ENCODE assay signal across 9 mouse cellular contexts in genomic region chr9:105827791-105828385, GRCm38 (mm10). TPM values are rescaled to one million over a fixed set of nuclear protein-coding genes. Genes with fewer than 3 reads are reported as not detected.
DNase-seq lines count a peak whose midpoint lies in the region; ATAC-seq and TF ChIP-seq lines count a peak whose summit lies in the region.
"Had no signal": no experiment of that assay in that cellular context is flagged by ENCODE, and none has a peak within 500 bp of the region (broad histone marks: within the 10 kb centered on the region; RNA-seq: fewer than 3 reads in every experiment).

Col6a6 (minus strand) TSS chr9:105828160.

- TF ChIP-seq EP300 in heart, postnatal 0 days (IDR thresholded peaks at IDR 0.05; ENCODE audit: low read depth): no peak

- WGBS in embryonic facial prominence, embryonic 12.5 days: 18% methylated on average over 20 of the region's 20 CpGs
- 16% methylated on average over 20 of the region's 20 CpGs for WGBS in heart, postnatal 0 days
- WGBS in limb, embryonic 14.5 days: 12% methylated on average over 18 of the region's 20 CpGs
- WGBS in cerebellum, adult 2 months: 15% methylated on average over 20 of the region's 20 CpGs

- no peak within 1 kb of the TSS for H3K27ac ChIP-seq in ES-E14 (ENCODE audit: insufficient read depth, low read depth, low read length, poor library complexity, severe bottlenecking)
- H3K27ac ChIP-seq in embryonic facial prominence, embryonic 12.5 days: no peak within 1 kb of the TSS
- 0 out of 2 replicates have a peak within 1 kb of the TSS, but pooled peaks have one; percentile 8 for H3K27ac ChIP-seq in heart, postnatal 0 days (ENCODE audit: low read depth)
- no peak within 1 kb of the TSS for H3K27ac ChIP-seq in limb, embryonic 14.5 days (replicated peaks; ENCODE audit: low read depth, low read length)
- H3K27ac ChIP-seq in cerebellum, adult 2 months (ENCODE audit: insufficient read depth, low read length): no peak within 1 kb of the TSS
- H3K27ac ChIP-seq: liver, embryonic 15.5 days had no signal

- no peaks in the 10 kb centered on the region for H3K36me3 ChIP-seq in ES-E14 (ENCODE audit: control insufficient read depth, insufficient read depth, low read length, poor library complexity, severe bottlenecking)
- H3K36me3 ChIP-seq in embryonic facial prominence, embryonic 12.5 days: no peaks in the 10 kb centered on the region
- no peaks in the 10 kb centered on the region for H3K36me3 ChIP-seq in heart, postnatal 0 days (replicated peaks; ENCODE audit: control insufficient read depth, insufficient read depth, low read length)
- no peaks in the 10 kb centered on the region for H3K36me3 ChIP-seq in limb, embryonic 14.5 days (ENCODE audit: control insufficient read depth, insufficient read depth, low read length)
- H3K36me3 ChIP-seq: liver, embryonic 15.5 days had no signal

- DNase-seq in ES-E14 (ENCODE audit: low read depth, low spot score): no peak
- no peak for DNase-seq in heart, postnatal 0 days (ENCODE audit: low spot score)
- no peak for DNase-seq in limb, embryonic 14.5 days (ENCODE audit: low spot score)
- DNase-seq in cerebellum, adult 9-10 months: no peak
- DNase-seq in cerebellum, adult 2 months: no peak
- DNase-seq: right cerebral cortex, adult 18-20 months had no signal

- no peak for TF ChIP-seq POLR2A in limb, embryonic 14.5 days (IDR thresholded peaks at IDR 0.05; ENCODE audit: borderline replicate concordance, extremely low read depth, insufficient read depth, insufficient read length)
- TF ChIP-seq POLR2A in cerebellum, adult 2 months (IDR thresholded peaks at IDR 0.05; ENCODE audit: borderline replicate concordance, insufficient read depth, low read length): no peak

- H3K9ac ChIP-seq in ES-E14 (ENCODE audit: insufficient read depth, low read depth, low read length, poor library complexity, severe bottlenecking): peak within 1 kb of the TSS; percentile 23
- peak within 1 kb of the TSS; percentile 17 for H3K9ac ChIP-seq in embryonic facial prominence, embryonic 12.5 days
- H3K9ac ChIP-seq in heart, postnatal 0 days (replicated peaks; ENCODE audit: low read depth, low read length): no peak within 1 kb of the TSS
- H3K9ac ChIP-seq in limb, embryonic 14.5 days (ENCODE audit: low read depth, low read length, severe bottlenecking): peak within 1 kb of the TSS; percentile 43; the same call in 1 of the 2 replicates
- H3K9ac ChIP-seq: liver, embryonic 15.5 days had no signal

- in situ Hi-C loops in ES-E14 (cut with MboI; ENCODE audit: low sequenced_read_pairs in 2 of 2, unreplicated experiment in 2 of 2): no loop called here

- H3K4me2 ChIP-seq in embryonic facial prominence, embryonic 12.5 days (replicated peaks): peak within 1 kb of the TSS; percentile 46
- peak within 1 kb of the TSS; percentile 50 for H3K4me2 ChIP-seq in heart, postnatal 0 days (ENCODE audit: low read depth, low read length)
- H3K4me2 ChIP-seq in limb, embryonic 14.5 days (replicated peaks; ENCODE audit: low read depth, low read length, severe bottlenecking): peak within 1 kb of the TSS; percentile 41
- H3K4me2 ChIP-seq: liver, embryonic 15.5 days had no signal

- TF ChIP-seq CTCF in heart, postnatal 0 days (IDR thresholded peaks at IDR 0.05; ENCODE audit: low read depth): no peak
- TF ChIP-seq CTCF in cerebellum, adult 2 months (IDR thresholded peaks at IDR 0.05; ENCODE audit: borderline replicate concordance, insufficient read depth, low read depth, low read length): no peak

- ATAC-seq in embryonic facial prominence, embryonic 12.5 days (ENCODE audit: insufficient number of reproducible peaks, insufficient read depth, low FRiP score, low TSS enrichment): no peak
- peak; percentile 36; the same call in 1 of the 2 replicates for ATAC-seq in heart, postnatal 0 days (ENCODE audit: insufficient read depth, low read depth)
- peak; percentile 41 for ATAC-seq in limb, embryonic 14.5 days (ENCODE audit: low FRiP score, low read depth)
- ATAC-seq in activated CD4-positive, CD25-positive, alpha-beta regulatory T cell, adult 4 months: no peak

- H3K27me3 ChIP-seq in embryonic facial prominence, embryonic 12.5 days: peaks cover 9% of the 10 kb centered on the region; the same call in 1 of the 2 replicates
- H3K27me3 ChIP-seq in heart, postnatal 0 days (ENCODE audit: control insufficient read depth, insufficient read depth, low read length): no peaks in the 10 kb centered on the region
- H3K27me3 ChIP-seq in limb, embryonic 14.5 days (ENCODE audit: control insufficient read depth, insufficient read depth, low read length): no peaks in the 10 kb centered on the region
- no peaks in the 10 kb centered on the region for H3K27me3 ChIP-seq in cerebellum, adult 2 months (ENCODE audit: control insufficient read depth, insufficient read depth, low read length)
- H3K27me3 ChIP-seq: liver, embryonic 15.5 days had no signal

- H3K9me3 ChIP-seq in ES-E14 (ENCODE audit: control insufficient read depth, insufficient read depth, low read depth, low read length): no peaks in the 10 kb centered on the region
- H3K9me3 ChIP-seq in embryonic facial prominence, embryonic 12.5 days: no peaks in the 10 kb centered on the region
- no peaks in the 10 kb centered on the region for H3K9me3 ChIP-seq in heart, postnatal 0 days (replicated peaks; ENCODE audit: control insufficient read depth, low read length)
- no peaks in the 10 kb centered on the region for H3K9me3 ChIP-seq in limb, embryonic 14.5 days (ENCODE audit: control insufficient read depth, low read length)
- H3K9me3 ChIP-seq: liver, embryonic 15.5 days had no signal

- no peaks in the 10 kb centered on the region for H3K4me1 ChIP-seq in ES-E14 (ENCODE audit: control insufficient read depth in 2 of 2, insufficient read depth in 2 of 2, low read length in 2 of 2, poor library complexity in 1 of 2)
- H3K4me1 ChIP-seq in embryonic facial prominence, embryonic 12.5 days: peaks cover 6% of the 10 kb centered on the region; the same call in 1 of the 2 replicates
- H3K4me1 ChIP-seq in heart, postnatal 0 days (ENCODE audit: control insufficient read depth, insufficient read depth): 0 out of 2 replicates have a peak, but pooled peaks cover 3% of the 10 kb centered on the region
- peaks cover 10% of the 10 kb centered on the region; the same call in 1 of the 2 replicates for H3K4me1 ChIP-seq in limb, embryonic 14.5 days (ENCODE audit: control insufficient read depth, insufficient read depth, low read length)
- no peaks in the 10 kb centered on the region for H3K4me1 ChIP-seq in cerebellum, adult 2 months (ENCODE audit: control insufficient read depth, insufficient read depth, low read length)
- H3K4me1 ChIP-seq: liver, embryonic 15.5 days had no signal

- peak within 1 kb of the TSS in 1 of 2 experiments; percentile 35; a peak in 2 of 4 replicates for H3K4me3 ChIP-seq in ES-E14 (ENCODE audit: insufficient read depth in 1 of 2, low read depth in 1 of 2, low read length in 2 of 2, poor library complexity in 1 of 2, severe bottlenecking in 1 of 2)
- peak within 1 kb of the TSS; percentile 15 for H3K4me3 ChIP-seq in embryonic facial prominence, embryonic 12.5 days
- peak within 1 kb of the TSS; percentile 23 for H3K4me3 ChIP-seq in heart, postnatal 0 days (ENCODE audit: low read depth, low read length)
- H3K4me3 ChIP-seq in limb, embryonic 14.5 days (replicated peaks; ENCODE audit: low read length): peak within 1 kb of the TSS; percentile 23
- H3K4me3 ChIP-seq in cerebellum, adult 2 months (replicated peaks; ENCODE audit: insufficient read depth, low read depth, low read length): no peak within 1 kb of the TSS
- H3K4me3 ChIP-seq: liver, embryonic 15.5 days had no signal

TF ChIP-seq in ES-E14, 5 proteins besides CTCF, POLR2A, EP300 and RAD21:
- TF ChIP-seq ZNF384 (IDR thresholded peaks at IDR 0.05; ENCODE audit: low read depth, low read length): no peak
- no peak for TF ChIP-seq ZC3H11A (IDR thresholded peaks at IDR 0.05; ENCODE audit: borderline replicate concordance, low read depth, low read length)

RNA-seq across cellular contexts. Expression of gene Col6a6, which starts in this region (rescaled TPM):
- 0.53 and 0.58 TPM in 2 replicates for total RNA-seq in ES-E14 (2012; rRNA removed)
- 0.37 and 0.55 TPM in 2 replicates for polyA plus RNA-seq in embryonic facial prominence, embryonic 12.5 days (2016; fragmentation: Nextera tagmentation; extraction: Ambion mirVana)
- 3.7 and 5.4 TPM in 2 replicates for total RNA-seq in heart, postnatal 0 days (2014; rRNA removed; ENCODE audit: low replicate concordance)
- 1.5 and 1.7 TPM in 2 replicates for polyA plus RNA-seq in heart, postnatal 0 days (2015; fragmentation: Nextera tagmentation; extraction: Ambion mirVana)
- polyA plus RNA-seq in limb, embryonic 14.5 days (2012; rRNA removed): 9.4 and 11.5 TPM in 2 replicates
- polyA plus RNA-seq in limb, embryonic 14.5 days (2014; fragmentation: Nextera tagmentation; extraction: Ambion mirVana): 7.0 and 7.2 TPM in 2 replicates
- polyA plus RNA-seq in activated CD4-positive, CD25-positive, alpha-beta regulatory T cell, adult 4 months (2017; shearing (Covaris generic)): not detected
- polyA plus RNA-seq in cerebellum, adult 2 months (2012; rRNA removed): 0.11 TPM in 2 replicates

Comparison
In these comparisons a context has a peak if more than half of its experiments do, and no peak if none do; other contexts are left out.
1. ATAC-seq: peak in heart, postnatal 0 days (single experiment) and limb, embryonic 14.5 days (single experiment); none in embryonic facial prominence, embryonic 12.5 days (single experiment) and activated CD4-positive, CD25-positive, alpha-beta regulatory T cell, adult 4 months (single experiment).
2. Peak in every context shown above with its lines, with median percentiles within 50 percentile points of each other: H3K4me2 ChIP-seq.